Mouse (Mus musculus) lung, embryonic 16.5 days (tissue): ENCODE data around the gene Rps6ka1. TPM values are rescaled to one million over a fixed set of nuclear protein-coding genes. Genes with fewer than 3 reads are reported as not detected.

Experiments used
- ATAC-seq: fragments of 200-750 bp; cut with Nextera tagmentation; 2 replicates; pipeline ENCODE4 v1.8.0; 2017; ENCODE audit warnings: low read depth, mild to moderate bottlenecking, moderate library complexity
- H3K27ac ChIP-seq: fragments of 300-500 bp; sonication (generic); 2 replicates; pipeline ENCODE4 v1.5.1; 2014; ENCODE audit warnings: mild to moderate bottlenecking, control low read depth, low read length
- H3K27me3 ChIP-seq: fragments of 300-500 bp; sonication (generic); 2 replicates; pipeline ENCODE4 v1.6.1; 2014; ENCODE audit warnings: low read depth, low read length, mixed read lengths; ENCODE audit not compliant: control insufficient read depth, insufficient read depth
- H3K36me3 ChIP-seq: fragments of 300-500 bp; sonication (generic); 2 replicates; pipeline ENCODE4 v1.6.1; 2014; ENCODE audit warnings: low read length; ENCODE audit not compliant: control insufficient read depth, insufficient read depth
- H3K4me1 ChIP-seq: fragments of 300-500 bp; sonication (generic); replicated peaks from 2 replicates; pipeline ENCODE4 v1.6.1; 2014; ENCODE audit warnings: low read length, mixed read lengths; ENCODE audit not compliant: control insufficient read depth, insufficient read depth
- H3K4me2 ChIP-seq: fragments of 300-500 bp; sonication (generic); 2 replicates; pipeline ENCODE4 v1.6.1; 2014; ENCODE audit warnings: low read depth, low read length, control low read depth
- H3K4me3 ChIP-seq: fragments of 300-500 bp; sonication (generic); 2 replicates; pipeline ENCODE4 v1.5.1; 2014; ENCODE audit warnings: mild to moderate bottlenecking, low read length, control low read depth
- H3K9ac ChIP-seq: fragments of 300-500 bp; sonication (generic); 2 replicates; pipeline ENCODE4 v1.6.1; 2014; ENCODE audit warnings: low read length, control low read depth
- H3K9me3 ChIP-seq: fragments of 300-500 bp; sonication (generic); 2 replicates; pipeline ENCODE4 v1.6.1; 2016; ENCODE audit warnings: low read length; ENCODE audit not compliant: control insufficient read depth
- WGBS: fragments of 180-500 bp; shearing (Covaris S2); extraction: QIAGEN DNeasy Blood & Tissue Kit; methylation state at CpG from one replicate; pipeline ENCODE4 v1.1.7; 2014; 5-methylcytosine and 5-hydroxymethylcytosine counted together
- polyA plus RNA-seq: library from polyadenylated mRNA; unstranded; fragments of >200 nt; fragmentation: Nextera tagmentation; extraction: Ambion mirVana; gene quantifications from 2 replicates; pipeline ENCODE4 v1.2.1, GENCODE M21; 2015

Gene Rps6ka1
- polyA plus RNA-seq, 1 experiment from 2014 or later: 46.1 TPM

DNA sequence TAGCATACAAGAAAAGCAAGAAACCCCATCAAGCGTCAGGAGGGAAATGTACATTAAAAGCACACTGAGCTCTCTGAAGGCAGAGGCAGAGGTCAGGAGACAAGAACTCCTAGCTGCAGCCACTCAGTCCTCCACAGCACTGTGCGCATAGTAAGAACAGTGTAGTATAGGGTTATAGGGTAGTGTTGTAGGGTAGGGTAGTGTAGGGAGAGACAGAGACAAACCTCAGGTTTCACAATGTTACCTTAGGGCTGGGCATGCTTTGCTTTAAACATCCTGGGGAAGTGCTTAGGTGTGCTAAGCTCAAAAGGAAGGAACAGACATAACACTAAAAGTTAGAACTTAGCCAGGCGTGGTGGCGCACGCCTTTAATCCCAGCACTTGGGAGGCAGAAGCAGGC lies 52.4 kb downstream of the Rps6ka1 start:
- Histone ChIP-seq H3K9ac (no peak overlapping the region), H3K4me3 (no peak overlapping the region), H3K36me3 (no peaks in the 10 kb centered on the region), H3K27me3 (no peaks in the 10 kb centered on the region), H3K4me2 (no peak overlapping the region), H3K27ac (no peak overlapping the region), H3K4me1 (peaks cover 2% of the 10 kb centered on the region; the same call in 1 of the 2 replicates), H3K9me3 (no peaks in the 10 kb centered on the region)
- WGBS: 88% methylated on average over 5 of the region's 5 CpGs
- ATAC-seq: no peak

DNA sequence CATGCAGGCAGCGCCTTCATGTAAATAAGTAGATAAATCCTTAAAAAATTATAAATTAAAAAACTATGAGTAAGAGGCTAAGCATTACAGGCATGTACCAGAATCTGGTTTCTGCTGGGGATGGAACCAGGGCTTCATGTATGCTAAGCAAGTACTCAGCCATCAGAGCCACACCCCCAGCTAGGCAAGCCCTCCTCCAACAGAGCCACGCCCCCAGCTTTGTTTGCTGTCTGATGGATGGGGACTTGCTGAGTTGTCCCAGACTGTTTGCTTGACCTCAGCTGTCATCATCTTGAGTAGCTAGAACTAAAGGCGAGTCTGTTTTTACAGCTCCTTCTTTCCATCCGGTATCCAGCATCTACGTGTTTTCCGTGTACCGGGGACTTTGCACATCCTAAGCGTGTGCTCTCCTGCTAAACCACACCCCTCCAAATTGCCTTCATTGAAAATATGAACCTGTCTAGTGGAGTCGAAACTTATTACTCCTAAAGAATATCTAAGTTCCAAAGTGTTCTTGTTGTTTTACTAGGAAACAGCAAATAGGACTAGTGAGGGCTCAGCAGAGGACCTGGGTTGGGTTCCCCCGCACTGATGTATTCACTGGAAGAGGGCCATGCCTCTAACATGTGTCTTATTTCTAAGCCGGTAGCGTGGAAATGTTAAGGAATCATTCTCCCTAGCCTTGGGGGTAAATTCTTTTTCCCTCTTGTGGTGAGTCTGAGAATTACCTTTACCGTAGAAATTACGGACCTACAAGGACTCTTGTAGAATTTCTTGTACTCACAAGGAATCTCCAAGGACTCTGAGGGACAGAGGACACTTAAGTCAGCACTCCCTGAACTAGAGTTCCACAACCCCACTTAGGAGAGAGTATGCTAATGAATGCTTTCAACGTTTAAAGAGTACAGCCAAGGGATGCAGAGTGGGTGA lies 54.4 kb downstream of the Rps6ka1 start:
- Histone ChIP-seq H3K27me3 (no peaks in the 10 kb centered on the region), H3K9me3 (no peaks in the 10 kb centered on the region), H3K4me3 (no peak overlapping the region), H3K9ac (no peak overlapping the region), H3K4me2 (no peak overlapping the region), H3K36me3 (no peaks in the 10 kb centered on the region), H3K27ac (peak overlapping the region; percentile 67), H3K4me1 (peaks cover 7% of the 10 kb centered on the region; the same call in 1 of the 2 replicates)
- WGBS: 39% methylated on average over 15 of the region's 15 CpGs
- peak; percentile 73 for ATAC-seq

- Histone ChIP-seq H3K4me3 (no peak overlapping the region), H3K9me3 (no peaks in the 10 kb centered on the region), H3K36me3 (no peaks in the 10 kb centered on the region), H3K27ac (no peak overlapping the region), H3K4me1 (peaks cover 7% of the 10 kb centered on the region; the same call in 1 of the 2 replicates), H3K4me2 (no peak overlapping the region), H3K27me3 (no peaks in the 10 kb centered on the region), H3K9ac (no peak overlapping the region)
- WGBS: 95% methylated on average over 1 of the region's 1 CpGs
- ATAC-seq: no peak
These were observed 57.1 kb downstream of the Rps6ka1 start for GRCm38 (mm10) chr4:133830453-133830852.

DNA sequence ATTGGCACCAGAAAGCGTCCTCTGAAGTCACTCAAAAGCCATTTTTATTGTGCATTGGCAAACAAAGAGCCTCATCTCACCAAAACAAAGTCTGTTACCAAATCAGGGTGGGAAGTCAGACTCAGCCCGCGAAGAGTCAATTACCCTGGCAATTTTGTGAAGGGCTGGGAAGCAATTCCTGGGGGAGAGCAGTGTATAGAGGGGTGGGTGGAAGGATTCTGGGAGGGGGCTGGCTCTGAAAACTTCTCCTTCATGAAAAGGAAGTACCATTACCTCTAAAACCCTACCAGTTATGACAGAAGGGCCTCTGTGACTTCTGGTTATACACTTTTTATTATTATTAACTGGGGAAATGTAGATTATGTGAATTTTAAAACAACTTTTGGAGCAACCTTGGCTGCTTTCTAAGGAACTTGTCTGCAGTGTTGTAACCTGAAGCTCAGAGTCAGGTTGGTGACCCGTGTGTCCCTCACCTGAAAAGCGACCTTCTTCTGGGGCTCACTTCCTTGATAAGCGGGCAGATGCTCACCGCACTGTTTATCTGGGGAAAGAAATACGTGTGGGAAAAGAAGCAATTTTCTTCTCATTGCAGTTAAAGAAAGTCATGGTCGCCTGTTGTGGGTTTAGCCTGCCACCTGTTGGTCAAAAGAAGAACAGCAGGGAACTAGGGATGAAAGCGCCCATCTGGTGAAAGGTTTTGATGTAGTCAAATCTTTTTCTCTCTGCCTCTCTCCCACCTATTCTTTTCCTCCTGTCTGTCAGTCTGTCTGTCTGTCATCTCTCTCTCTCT lies 58.1 kb downstream of the Rps6ka1 start:
- Histone ChIP-seq H3K36me3 (no peaks in the 10 kb centered on the region), H3K9me3 (no peaks in the 10 kb centered on the region), H3K27ac (no peak overlapping the region), H3K27me3 (no peaks in the 10 kb centered on the region), H3K4me2 (peak overlapping the region; percentile 32), H3K4me3 (no peak overlapping the region), H3K4me1 (peaks cover 7% of the 10 kb centered on the region; the same call in 1 of the 2 replicates), H3K9ac (no peak overlapping the region)
- 8% methylated on average over 10 of the region's 10 CpGs for WGBS
- no peak for ATAC-seq

DNA sequence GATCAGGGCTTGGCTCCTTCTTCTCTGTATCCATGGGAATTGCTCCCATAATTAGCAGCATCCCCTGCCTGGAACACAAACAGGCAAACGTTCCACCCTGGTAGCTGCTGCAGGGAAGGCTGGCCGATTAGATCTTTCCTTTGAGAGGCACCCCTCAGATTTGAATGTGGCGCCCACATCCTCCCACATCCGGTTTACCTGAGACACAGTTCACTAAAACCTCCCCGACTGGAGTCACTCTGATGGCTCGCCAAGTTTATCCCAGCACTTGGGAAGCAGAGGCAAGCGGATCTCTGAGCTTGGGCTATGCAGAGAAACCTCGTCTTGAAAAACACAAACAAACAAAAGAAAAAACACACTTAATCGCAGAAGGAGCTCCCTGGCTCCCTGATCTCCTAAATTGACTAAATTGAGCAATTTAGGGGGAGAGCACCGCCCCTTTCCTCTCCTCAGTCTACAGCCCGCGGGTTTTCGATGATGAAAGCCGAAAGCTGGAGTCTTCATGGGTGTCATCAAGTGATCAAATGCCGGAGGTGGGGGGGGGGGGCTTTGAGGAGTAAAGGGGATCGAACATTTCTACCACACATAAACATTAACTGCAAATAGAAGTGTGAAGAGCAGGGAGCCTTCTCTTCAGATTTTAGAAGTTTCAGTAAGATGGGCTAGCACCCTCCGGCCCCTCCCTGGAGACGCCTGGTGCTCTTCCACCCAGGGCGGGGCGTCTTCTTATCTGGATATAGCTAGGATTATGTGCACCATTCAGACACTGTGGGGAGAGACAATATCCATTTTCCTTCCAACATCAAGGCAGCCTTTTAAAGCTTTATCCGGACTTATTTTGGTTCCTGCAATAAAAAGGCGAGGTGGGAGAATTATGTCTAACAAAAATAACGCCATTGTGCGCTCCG lies 59.5 kb downstream of the Rps6ka1 start:
- Histone ChIP-seq H3K4me2 (peak overlapping the region; percentile 19; the same call in 1 of the 2 replicates), H3K27me3 (no peaks in the 10 kb centered on the region), H3K9ac (no peak overlapping the region; the same call in 1 of the 2 replicates), H3K4me3 (no peak overlapping the region), H3K36me3 (no peaks in the 10 kb centered on the region), H3K4me1 (peaks cover 5% of the 10 kb centered on the region; the same call in 1 of the 2 replicates), H3K9me3 (no peaks in the 10 kb centered on the region), H3K27ac (peak overlapping the region; percentile 17; the same call in 1 of the 2 replicates)
- WGBS: 23% methylated on average over 25 of the region's 25 CpGs
- no peak for ATAC-seq

DNA sequence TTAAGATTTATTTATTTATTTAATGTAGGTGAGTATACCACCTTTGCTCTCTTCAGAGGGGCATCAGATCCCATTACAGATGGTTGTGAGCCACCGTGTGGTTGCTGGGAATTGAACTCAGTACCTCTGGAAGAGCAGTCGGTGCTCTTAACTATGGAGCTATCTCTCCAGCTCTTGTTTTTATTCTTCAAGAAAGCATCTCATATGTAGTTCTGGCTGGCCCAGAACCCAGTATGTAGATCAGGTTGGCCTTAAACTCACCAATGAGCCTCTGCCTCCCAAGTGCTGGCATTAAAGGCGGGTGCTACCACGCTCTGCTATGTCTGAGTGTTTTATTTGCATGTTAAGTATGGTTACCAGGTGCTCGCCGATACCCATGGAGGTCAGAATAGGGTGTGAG lies 60.2 kb downstream of the Rps6ka1 start:
- H3K9ac ChIP-seq: no peak overlapping the region
- 0 out of 2 replicates have a peak, but pooled peaks cover 5% of the 10 kb centered on the region for H3K4me1 ChIP-seq
- no peaks in the 10 kb centered on the region for H3K9me3 ChIP-seq
- no peaks in the 10 kb centered on the region for H3K27me3 ChIP-seq
- no peak overlapping the region for H3K4me2 ChIP-seq
- WGBS: 71% methylated on average over 6 of the region's 6 CpGs
- no peaks in the 10 kb centered on the region for H3K36me3 ChIP-seq
- H3K27ac ChIP-seq: no peak overlapping the region
- no peak overlapping the region for H3K4me3 ChIP-seq
- no peak for ATAC-seq

DNA sequence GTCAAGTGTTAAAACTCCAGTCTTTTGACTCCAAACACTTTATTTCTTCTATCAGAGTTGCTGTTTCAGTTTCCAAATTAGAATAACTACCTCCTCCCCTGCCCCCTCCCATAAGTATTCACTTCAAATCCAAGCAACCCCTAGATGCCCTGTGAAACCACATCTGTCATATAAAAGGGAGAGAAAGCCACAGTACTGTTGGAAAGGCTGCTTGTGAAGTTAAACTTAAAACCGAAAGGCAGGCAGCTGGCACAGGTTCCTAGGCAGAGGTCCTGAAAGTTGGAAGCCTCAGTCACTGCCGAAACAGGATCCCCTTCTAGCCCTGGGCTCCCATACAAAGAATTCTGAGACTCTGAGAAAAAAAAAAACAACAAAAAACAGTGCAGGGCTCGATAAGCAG lies 61.9 kb downstream of the Rps6ka1 start:
- Histone ChIP-seq H3K9ac (no peak overlapping the region), H3K9me3 (no peaks in the 10 kb centered on the region), H3K27me3 (no peaks in the 10 kb centered on the region), H3K4me2 (no peak overlapping the region), H3K27ac (no peak overlapping the region), H3K36me3 (no peaks in the 10 kb centered on the region), H3K4me3 (no peak overlapping the region), H3K4me1 (0 out of 2 replicates have a peak, but pooled peaks cover 5% of the 10 kb centered on the region)
- 32% methylated on average over 3 of the region's 3 CpGs for WGBS
- no peak for ATAC-seq

- ATAC-seq: no peak
- Histone ChIP-seq H3K4me1 (peaks cover 10% of the 10 kb centered on the region), H3K4me3 (no peak overlapping the region), H3K9me3 (no peaks in the 10 kb centered on the region), H3K9ac (0 out of 2 replicates have a peak overlapping the region, but pooled peaks have one; percentile 17), H3K4me2 (peak overlapping the region; percentile 18; the same call in 1 of the 2 replicates), H3K27ac (peak overlapping the region; percentile 15; the same call in 1 of the 2 replicates), H3K27me3 (no peaks in the 10 kb centered on the region), H3K36me3 (no peaks in the 10 kb centered on the region)
- 46% methylated on average over 9 of the region's 9 CpGs for WGBS
These were observed 66.6 kb downstream of the Rps6ka1 start for GRCm38 (mm10) chr4:133820806-133821560.
